Mouse (Mus musculus) megakaryocyte-erythroid progenitor cell, adult 5-6 weeks (primary cell): ENCODE results near the gene Dmbt1. TPM values are rescaled to one million over a fixed set of nuclear protein-coding genes. Genes with fewer than 3 reads are reported as not detected.
"Not testable (repeated sequence)": the region's sequence is repeated elsewhere in the genome, so short reads cannot be mapped to it uniquely, and the experiment has no call there.

ENCODE experiments used
- ATAC-seq: replicated peaks from 2 replicates; pipeline ENCODE4 v1.8.0; 2016; ENCODE audit warnings: mild to moderate bottlenecking, inconsistent platforms; ENCODE audit not compliant: severe bottlenecking, poor library complexity, low FRiP score, low TSS enrichment
- total RNA-seq, 2 experiments: library from RNA; stranded (forward) in 1 of 2; stranded (reverse) in 1 of 2; fragments of 200-1000, 215-1000 nt in 1 of 2; fragments of >200 nt in 1 of 2; fragmentation: Nextera tagmentation in 1 of 2; gene quantifications; 2 replicates each; pipeline ENCODE4 v1.2.3; 2014 to 2017

Dmbt1 gene
- total RNA-seq, 2 experiments from 2014 or later: not detected

- ATAC-seq: no peak
Measured at GRCm38 (mm10) chr7:131042657-131043056, 10.8 kb downstream of the Dmbt1 start.

GRCm38 (mm10) chr7:131045258-131045835 is 13.5 kb downstream of the Dmbt1 start:
- ATAC-seq: 0 out of 2 replicates have a peak, but pooled peaks have one; percentile 30

- ATAC-seq: not testable (repeated sequence)
Measured at GRCm38 (mm10) chr7:131049829-131050228, 18.0 kb downstream of the Dmbt1 start.

- 0 out of 2 replicates have a peak, but pooled peaks have one; percentile 44 for ATAC-seq
Measured at GRCm38 (mm10) chr7:131054808-131055370, 23.0 kb downstream of the Dmbt1 start.

GRCm38 (mm10) chr7:131057918-131058317 is 26.1 kb downstream of the Dmbt1 start:
- not testable (repeated sequence) for ATAC-seq

- ATAC-seq: not testable (repeated sequence)
Measured at GRCm38 (mm10) chr7:131059808-131060207, 28.0 kb downstream of the Dmbt1 start.

- ATAC-seq: no peak
Measured at GRCm38 (mm10) chr7:131062541-131062940, 30.7 kb downstream of the Dmbt1 start.

GRCm38 (mm10) chr7:131068191-131068590 is 36.3 kb downstream of the Dmbt1 start:
- not testable (repeated sequence) for ATAC-seq

- ATAC-seq: not testable (repeated sequence)
Measured at GRCm38 (mm10) chr7:131073476-131073875, 41.6 kb downstream of the Dmbt1 start.

- not testable (repeated sequence) for ATAC-seq
Measured at GRCm38 (mm10) chr7:131074098-131074497, 42.2 kb downstream of the Dmbt1 start.

GRCm38 (mm10) chr7:131075956-131076355 is 44.1 kb downstream of the Dmbt1 start:
- ATAC-seq: no peak

GRCm38 (mm10) chr7:131082403-131082802 is 50.5 kb downstream of the Dmbt1 start:
- ATAC-seq: not testable (repeated sequence)

- ATAC-seq: peak; percentile 62
Measured at GRCm38 (mm10) chr7:131112486-131112885, 80.6 kb downstream of the Dmbt1 start.

- no peak for ATAC-seq
Measured at GRCm38 (mm10) chr7:131113676-131114075, 81.8 kb downstream of the Dmbt1 start.

GRCm38 (mm10) chr7:131114434-131114833 is 82.6 kb downstream of the Dmbt1 start:
- ATAC-seq: no peak

GRCm38 (mm10) chr7:131122210-131122807 is 90.5 kb downstream of the Dmbt1 start:
- no peak for ATAC-seq

- ATAC-seq: no peak
Measured at GRCm38 (mm10) chr7:131130021-131130420, 98.2 kb downstream of the Dmbt1 start.

- ATAC-seq: no peak
Measured at GRCm38 (mm10) chr7:131133181-131133580, 101.3 kb downstream of the Dmbt1 start.

GRCm38 (mm10) chr7:131146214-131146613 is 114.4 kb downstream of the Dmbt1 start, which contains the start of gene 4933402N03Rik:
4933402N03Rik (minus strand) TSS chr7:131146314.
- no peak for ATAC-seq

GRCm38 (mm10) chr7:131150179-131150578 is 118.3 kb downstream of the Dmbt1 start:
- no peak for ATAC-seq

- no peak for ATAC-seq
Measured at GRCm38 (mm10) chr7:131153044-131153443, 121.2 kb downstream of the Dmbt1 start.
